Mouse (Mus musculus): ENCODE results near the gene Pramel3.
"Not testable (repeated sequence)": the region's sequence is repeated elsewhere in the genome, so short reads cannot be mapped to it uniquely, and the experiment has no call there.

Pramel3 gene

DNA sequence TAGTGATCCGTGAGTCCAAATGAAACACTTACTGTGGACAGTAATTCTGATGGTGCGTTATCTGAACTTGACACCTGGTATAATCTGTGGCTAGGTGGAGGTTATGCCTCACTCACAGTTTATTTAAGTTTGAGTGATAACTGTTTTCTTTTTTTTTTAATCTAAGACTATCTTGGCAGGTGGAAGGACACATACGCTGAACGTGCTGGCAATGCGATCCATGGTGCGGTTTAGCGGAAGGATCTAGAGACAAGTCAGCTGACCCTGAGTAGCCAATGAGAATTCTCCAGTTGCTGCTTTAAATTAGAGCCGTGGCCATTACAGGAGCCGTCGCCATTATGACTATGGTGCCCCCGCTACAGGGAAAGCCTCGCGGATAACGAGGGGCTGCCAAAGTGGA lies at the start of gene Pramel3:
Gene Pramel3, plus strand, starts transcription at position 301 of the 400 bp plus-strand sequence.
- DNase-seq (ENCODE audit: low read depth, low spot score), result not testable (repeated sequence)

DNA sequence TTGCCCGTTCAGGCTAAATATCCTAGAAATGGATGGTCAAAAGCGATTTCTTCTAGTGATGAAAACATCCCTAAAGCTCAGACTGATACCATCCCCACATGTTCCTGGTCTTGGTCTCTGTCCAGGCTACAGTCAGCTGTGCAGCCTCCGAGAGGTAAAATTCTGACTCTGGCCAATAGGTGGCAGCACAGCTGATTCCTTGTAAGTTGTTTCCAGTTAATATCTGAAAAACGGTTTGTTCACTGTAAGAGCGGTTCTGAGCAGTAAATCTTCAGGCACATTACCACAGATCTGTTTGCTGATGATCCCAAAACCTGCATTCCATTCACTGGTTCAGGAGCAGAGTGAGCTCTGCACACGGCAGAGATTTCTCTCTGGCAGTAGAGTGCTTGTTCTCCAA lies 58.6 kb downstream of the Pramel3 start:
- DNase-seq (ENCODE audit: low read depth, low spot score), result not testable (repeated sequence)

DNA sequence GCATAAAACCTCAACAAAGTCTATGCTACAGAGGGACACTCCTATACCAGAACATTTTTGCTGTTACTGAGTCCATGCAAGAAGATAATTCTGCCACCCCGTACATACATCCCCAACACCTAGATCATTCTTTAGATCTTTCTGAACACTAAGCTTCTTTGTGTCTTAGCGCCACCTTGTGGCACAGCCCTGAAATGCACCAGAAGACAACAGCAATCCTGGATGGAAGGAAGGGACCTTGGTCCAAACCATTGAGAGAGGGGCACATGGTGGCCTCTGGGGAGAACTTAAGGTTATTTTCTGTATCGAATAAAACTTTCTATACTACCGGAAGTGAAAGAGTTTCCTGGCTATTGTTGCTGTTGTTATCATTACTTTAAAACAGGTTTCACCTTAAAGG lies 59.8 kb downstream of the Pramel3 start:
- not testable (repeated sequence) for DNase-seq (ENCODE audit: low read depth, low spot score)

Data from WW6 (cell line).